Mouse (Mus musculus): ENCODE data around the gene Eya4. TPM values are rescaled to one million over a fixed set of nuclear protein-coding genes. Genes with fewer than 3 reads are reported as not detected.

The Eya4 gene
- polyA plus RNA-seq, 1 experiment from 2014 or later, result 17.9 TPM

DNA sequence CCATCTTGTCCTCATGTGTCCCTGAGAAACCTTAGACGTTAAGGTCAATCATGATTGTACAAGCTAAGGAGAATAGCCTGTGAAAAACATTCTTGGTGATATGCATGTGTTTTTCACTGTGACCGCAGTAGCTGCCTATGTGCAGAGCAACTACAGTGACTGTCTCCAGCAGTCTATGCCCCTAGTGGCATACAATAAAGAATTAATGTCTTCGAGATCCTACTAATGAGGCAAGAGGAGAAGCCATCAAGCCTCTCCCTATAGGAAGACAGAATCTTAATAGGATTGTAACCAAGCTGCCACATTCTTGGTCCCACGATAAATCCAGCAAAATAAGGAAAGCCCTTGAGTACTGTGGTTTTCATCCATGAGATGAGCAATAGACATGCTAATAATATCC lies 28.3 kb downstream of the Eya4 start:
- Histone ChIP-seq H3K36me3 (peaks cover 5% of the 10 kb centered on the region; the same call in 1 of the 2 replicates), H3K9me3 (no peaks in the 10 kb centered on the region), H3K27me3 (no peaks in the 10 kb centered on the region), H3K9ac (no peak overlapping the region), H3K27ac (no peak overlapping the region), H3K4me1 (no peaks in the 10 kb centered on the region), H3K4me3 (no peak overlapping the region), H3K4me2 (replicated peaks) (no peak overlapping the region)
- WGBS, result 89% methylated on average over 4 of the region's 4 CpGs
- no peak for ATAC-seq (ENCODE audit: insufficient number of reproducible peaks, insufficient read depth, low FRiP score, low TSS enrichment)

DNA sequence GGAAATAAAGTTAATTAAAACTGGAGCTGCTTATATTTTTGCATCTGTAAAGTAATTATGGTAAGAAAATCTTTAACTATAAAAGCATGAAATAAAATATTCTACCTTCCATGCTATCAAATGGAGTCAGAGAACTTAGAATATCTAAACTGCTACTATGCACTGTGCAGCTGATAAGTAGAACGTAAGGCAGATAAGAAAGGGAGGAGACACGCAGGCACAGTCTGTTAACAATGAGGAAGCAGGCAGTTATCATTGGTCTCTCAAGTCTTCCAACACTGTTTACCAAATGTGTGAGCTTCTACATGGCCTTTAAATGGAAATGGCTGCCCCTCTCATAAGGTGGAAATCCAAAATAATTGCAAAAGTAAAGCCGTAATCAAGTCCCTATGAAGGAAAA lies 55.0 kb downstream of the Eya4 start:
- no peaks in the 10 kb centered on the region for H3K27me3 ChIP-seq
- no peak for ATAC-seq (ENCODE audit: insufficient number of reproducible peaks, insufficient read depth, low FRiP score, low TSS enrichment)
- H3K4me1 ChIP-seq, result no peaks in the 10 kb centered on the region
- no peak overlapping the region for H3K4me3 ChIP-seq
- no peak overlapping the region for H3K27ac ChIP-seq
- H3K9me3 ChIP-seq, result no peaks in the 10 kb centered on the region
- H3K9ac ChIP-seq, result no peak overlapping the region
- 86% methylated on average over 3 of the region's 3 CpGs for WGBS
- H3K36me3 ChIP-seq, result no peaks in the 10 kb centered on the region
- H3K4me2 ChIP-seq (replicated peaks), result no peak overlapping the region

DNA sequence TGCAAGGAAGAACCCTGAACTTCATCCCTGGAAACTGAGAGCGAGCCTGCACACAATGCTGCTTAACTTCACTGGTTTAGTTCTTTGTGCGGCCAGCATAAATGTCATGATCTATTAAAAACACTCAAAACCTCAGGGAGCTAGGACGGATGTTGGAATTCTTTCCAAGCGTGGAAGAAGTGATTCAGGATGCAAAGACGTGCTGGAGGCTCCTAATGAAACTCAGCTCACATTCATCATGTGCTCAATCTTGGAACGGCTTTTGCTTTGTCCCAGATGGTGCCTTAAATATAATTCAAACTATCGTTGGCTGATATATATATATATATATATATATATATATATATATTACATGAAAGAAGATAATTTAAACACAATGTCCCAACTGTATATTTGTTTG lies 58.1 kb downstream of the Eya4 start:
- Histone ChIP-seq H3K36me3 (no peaks in the 10 kb centered on the region), H3K27ac (no peak overlapping the region), H3K4me1 (no peaks in the 10 kb centered on the region), H3K9me3 (no peaks in the 10 kb centered on the region), H3K4me2 (replicated peaks) (no peak overlapping the region), H3K27me3 (no peaks in the 10 kb centered on the region), H3K9ac (no peak overlapping the region), H3K4me3 (no peak overlapping the region)
- 69% methylated on average over 7 of the region's 7 CpGs for WGBS
- ATAC-seq (ENCODE audit: insufficient number of reproducible peaks, insufficient read depth, low FRiP score, low TSS enrichment), result no peak

DNA sequence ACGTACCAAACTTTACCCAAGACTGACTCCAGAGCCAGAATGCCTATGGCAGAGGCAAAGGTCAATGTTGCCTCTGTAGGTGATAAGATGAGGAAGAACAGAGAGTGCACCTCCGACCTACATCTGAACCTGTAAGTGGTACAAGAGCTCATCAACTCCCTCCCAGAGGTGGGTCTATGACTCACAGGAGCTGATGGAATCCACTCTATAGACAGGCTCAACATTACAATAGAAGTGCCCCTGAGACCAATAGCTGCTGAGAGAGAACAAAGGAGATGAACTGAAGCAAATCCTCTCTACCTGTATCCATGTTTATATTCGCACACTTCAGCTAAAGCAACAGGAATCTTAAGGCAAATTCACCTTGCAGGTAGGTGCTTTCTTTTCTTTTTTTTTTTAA lies 73.2 kb downstream of the Eya4 start:
- H3K27ac ChIP-seq, result no peak overlapping the region
- ATAC-seq (ENCODE audit: insufficient number of reproducible peaks, insufficient read depth, low FRiP score, low TSS enrichment), result no peak
- 89% methylated on average over 3 of the region's 3 CpGs for WGBS
- H3K27me3 ChIP-seq, result no peaks in the 10 kb centered on the region
- no peaks in the 10 kb centered on the region for H3K36me3 ChIP-seq
- no peak overlapping the region for H3K4me3 ChIP-seq
- H3K9ac ChIP-seq, result no peak overlapping the region
- no peak overlapping the region for H3K4me2 ChIP-seq (replicated peaks)
- no peaks in the 10 kb centered on the region; the same call in 1 of the 2 replicates for H3K4me1 ChIP-seq
- no peaks in the 10 kb centered on the region for H3K9me3 ChIP-seq

DNA sequence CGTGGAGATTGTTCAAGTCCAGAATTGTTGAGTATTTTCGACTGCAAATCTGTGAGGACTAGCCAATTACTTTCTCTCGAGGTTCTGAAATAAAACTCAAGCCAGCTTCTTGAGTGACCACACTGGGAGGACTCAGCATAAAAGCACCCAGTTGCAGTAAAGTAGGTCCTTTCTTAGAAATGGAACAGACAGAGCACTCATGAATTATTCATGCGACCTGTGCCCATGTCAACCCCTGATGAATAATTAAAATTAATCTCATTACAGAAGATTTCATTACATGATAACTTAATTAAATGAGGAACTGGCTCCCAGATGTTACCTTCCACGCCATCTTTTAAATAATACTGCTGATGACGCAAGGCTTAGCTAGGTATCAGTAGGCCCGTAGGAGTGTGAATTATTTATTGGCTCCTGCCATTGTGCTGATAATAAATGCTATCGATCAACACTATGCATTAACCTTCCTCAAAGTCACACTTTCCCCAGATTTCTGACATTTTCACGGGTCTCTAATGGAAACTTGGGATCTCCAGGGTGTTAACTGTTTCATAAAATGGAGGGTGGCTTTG lies 79.5 kb downstream of the Eya4 start:
- ATAC-seq (ENCODE audit: insufficient number of reproducible peaks, insufficient read depth, low FRiP score, low TSS enrichment), result no peak

DNA sequence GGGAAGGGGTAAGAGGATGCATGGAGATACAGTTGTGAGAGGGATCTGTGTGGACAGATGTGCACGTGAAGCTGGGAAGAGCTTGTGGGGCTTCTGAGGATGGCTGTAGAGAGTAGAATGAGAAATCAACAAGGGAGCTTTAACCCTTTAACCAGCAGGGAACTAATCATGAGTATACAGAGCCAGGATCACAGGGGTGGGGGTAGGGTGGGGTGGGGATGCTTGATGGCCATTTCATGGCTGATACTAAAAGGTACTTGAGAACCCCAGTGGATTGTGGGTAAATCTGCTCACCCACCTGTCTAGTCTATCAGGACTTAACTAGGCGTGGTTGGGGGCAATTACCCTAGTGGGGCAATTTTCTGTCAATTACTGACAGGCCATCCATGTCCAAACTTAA lies 80.1 kb downstream of the Eya4 start:
- no peaks in the 10 kb centered on the region for H3K27me3 ChIP-seq
- no peaks in the 10 kb centered on the region; the same call in 1 of the 2 replicates for H3K4me1 ChIP-seq
- H3K4me2 ChIP-seq (replicated peaks), result no peak overlapping the region
- no peak overlapping the region for H3K4me3 ChIP-seq
- no peaks in the 10 kb centered on the region for H3K9me3 ChIP-seq
- no peak overlapping the region for H3K9ac ChIP-seq
- no peak for ATAC-seq (ENCODE audit: insufficient number of reproducible peaks, insufficient read depth, low FRiP score, low TSS enrichment)
- no peak overlapping the region for H3K27ac ChIP-seq
- H3K36me3 ChIP-seq, result no peaks in the 10 kb centered on the region
- WGBS, result 76% methylated on average over 2 of the region's 2 CpGs

More for the DNA sequence above, 79.5 kb downstream of the Eya4 start:
- no peak overlapping the region for H3K9ac ChIP-seq
- 64% methylated on average over 9 of the region's 9 CpGs for WGBS
- H3K4me2 ChIP-seq (replicated peaks), result no peak overlapping the region
- no peak overlapping the region for H3K27ac ChIP-seq
- H3K27me3 ChIP-seq, result no peaks in the 10 kb centered on the region
- H3K36me3 ChIP-seq, result no peaks in the 10 kb centered on the region
- H3K9me3 ChIP-seq, result no peaks in the 10 kb centered on the region
- no peaks in the 10 kb centered on the region; the same call in 1 of the 2 replicates for H3K4me1 ChIP-seq
- H3K4me3 ChIP-seq, result no peak overlapping the region

DNA sequence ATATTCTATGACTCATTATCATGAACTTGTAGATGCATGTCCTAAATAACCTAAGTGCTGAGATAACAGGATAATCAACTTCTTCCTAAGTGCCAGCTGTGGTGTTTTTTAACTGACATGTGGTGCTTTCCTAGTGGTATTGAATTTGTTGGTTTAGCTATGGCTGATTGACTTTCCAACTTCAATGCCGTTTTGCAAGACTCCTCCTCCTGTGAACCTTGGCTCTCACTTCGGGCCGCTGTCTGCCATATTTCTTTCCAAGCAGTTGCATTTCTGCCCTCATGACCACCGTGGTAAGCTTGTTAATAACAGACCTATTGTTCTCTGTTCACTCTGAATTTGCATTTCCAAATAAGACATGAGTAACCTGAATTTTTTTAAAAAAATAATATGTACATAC lies 98.4 kb downstream of the Eya4 start:
- Histone ChIP-seq H3K27ac (no peak overlapping the region), H3K4me2 (replicated peaks) (no peak overlapping the region)

DNA sequence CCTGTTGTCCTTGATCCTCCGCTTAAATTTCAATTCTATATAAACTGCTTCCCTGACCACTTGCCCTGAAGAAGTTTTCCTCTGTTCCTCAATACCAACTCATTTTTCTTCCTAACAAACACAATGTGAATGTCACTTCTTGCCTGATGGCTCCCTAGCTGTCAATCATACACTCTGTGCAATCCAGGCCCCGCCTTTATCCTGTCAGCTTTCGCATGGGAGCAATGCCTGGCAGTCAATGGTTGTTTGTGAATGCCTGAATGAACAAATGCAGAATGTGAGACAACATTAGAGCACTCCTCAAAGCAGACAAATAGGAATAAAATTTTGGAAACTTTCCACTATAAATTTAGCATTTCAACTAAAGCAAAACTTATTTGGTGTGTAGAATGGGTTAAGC lies 104.1 kb downstream of the Eya4 start:
- Histone ChIP-seq H3K36me3 (no peaks in the 10 kb centered on the region), H3K4me1 (no peaks in the 10 kb centered on the region), H3K27ac (no peak overlapping the region), H3K4me2 (replicated peaks) (no peak overlapping the region), H3K4me3 (no peak overlapping the region), H3K27me3 (no peaks in the 10 kb centered on the region), H3K9me3 (no peaks in the 10 kb centered on the region), H3K9ac (no peak overlapping the region)
- no peak for ATAC-seq (ENCODE audit: insufficient number of reproducible peaks, insufficient read depth, low FRiP score, low TSS enrichment)
- 82% methylated on average over 3 of the region's 3 CpGs for WGBS

More for the DNA sequence above, 98.4 kb downstream of the Eya4 start:
- 64% methylated on average over 4 of the region's 4 CpGs for WGBS
- H3K4me1 ChIP-seq, result no peaks in the 10 kb centered on the region
- no peak overlapping the region for H3K9ac ChIP-seq
- no peak for ATAC-seq (ENCODE audit: insufficient number of reproducible peaks, insufficient read depth, low FRiP score, low TSS enrichment)
- H3K4me3 ChIP-seq, result no peak overlapping the region
- no peaks in the 10 kb centered on the region for H3K36me3 ChIP-seq
- no peaks in the 10 kb centered on the region for H3K9me3 ChIP-seq
- no peaks in the 10 kb centered on the region for H3K27me3 ChIP-seq

DNA sequence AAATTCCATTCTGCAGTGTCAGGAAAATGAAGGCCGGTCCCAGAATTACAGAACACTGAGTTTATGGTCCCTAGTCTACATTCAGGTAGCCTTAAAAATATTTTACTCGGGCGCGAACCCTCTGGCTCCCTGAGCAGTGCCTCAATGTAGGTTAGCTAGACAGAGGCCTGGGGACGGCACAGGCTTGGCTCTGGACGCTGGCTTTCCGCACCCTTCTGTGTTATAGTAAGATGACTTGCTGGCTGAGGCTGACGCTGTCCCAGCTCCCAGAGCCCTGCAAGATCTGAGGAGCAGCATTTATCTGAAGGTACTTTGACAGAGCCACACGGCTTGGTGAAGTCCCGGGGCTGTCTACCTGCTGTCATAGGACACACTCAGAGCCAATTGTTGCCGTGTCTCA lies 113.7 kb downstream of the Eya4 start:
- Histone ChIP-seq H3K27ac (no peak overlapping the region), H3K4me2 (replicated peaks) (no peak overlapping the region), H3K9ac (no peak overlapping the region), H3K4me1 (no peaks in the 10 kb centered on the region), H3K27me3 (no peaks in the 10 kb centered on the region), H3K9me3 (no peaks in the 10 kb centered on the region), H3K36me3 (no peaks in the 10 kb centered on the region), H3K4me3 (no peak overlapping the region)
- no peak for ATAC-seq (ENCODE audit: insufficient number of reproducible peaks, insufficient read depth, low FRiP score, low TSS enrichment)
- WGBS, result 74% methylated on average over 11 of the region's 11 CpGs

DNA sequence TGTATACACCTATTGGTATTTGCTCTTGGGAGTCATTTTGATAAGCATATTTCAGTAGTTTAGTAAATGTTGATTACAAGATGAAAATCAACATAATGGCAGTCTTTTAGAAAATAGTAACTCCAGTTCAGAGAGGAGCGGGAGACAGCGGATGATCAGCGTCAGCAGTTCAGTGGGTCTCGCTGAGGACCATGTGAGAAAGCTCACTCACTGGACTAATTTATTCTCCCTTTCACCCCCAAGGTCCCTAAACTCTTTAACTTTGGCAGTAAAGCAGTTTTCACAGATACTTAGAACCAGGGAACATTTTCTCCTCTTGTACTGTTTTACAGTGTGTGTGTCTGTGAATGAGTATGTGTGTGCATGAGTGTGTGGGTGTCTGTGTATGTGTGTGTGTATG lies 115.2 kb downstream of the Eya4 start:
- no peak overlapping the region for H3K9ac ChIP-seq
- no peaks in the 10 kb centered on the region for H3K27me3 ChIP-seq
- no peak overlapping the region for H3K4me3 ChIP-seq
- H3K27ac ChIP-seq, result no peak overlapping the region
- no peak for ATAC-seq (ENCODE audit: insufficient number of reproducible peaks, insufficient read depth, low FRiP score, low TSS enrichment)
- H3K4me2 ChIP-seq (replicated peaks), result no peak overlapping the region
- H3K9me3 ChIP-seq, result no peaks in the 10 kb centered on the region
- 88% methylated on average over 4 of the region's 4 CpGs for WGBS
- no peaks in the 10 kb centered on the region for H3K36me3 ChIP-seq
- no peaks in the 10 kb centered on the region for H3K4me1 ChIP-seq

DNA sequence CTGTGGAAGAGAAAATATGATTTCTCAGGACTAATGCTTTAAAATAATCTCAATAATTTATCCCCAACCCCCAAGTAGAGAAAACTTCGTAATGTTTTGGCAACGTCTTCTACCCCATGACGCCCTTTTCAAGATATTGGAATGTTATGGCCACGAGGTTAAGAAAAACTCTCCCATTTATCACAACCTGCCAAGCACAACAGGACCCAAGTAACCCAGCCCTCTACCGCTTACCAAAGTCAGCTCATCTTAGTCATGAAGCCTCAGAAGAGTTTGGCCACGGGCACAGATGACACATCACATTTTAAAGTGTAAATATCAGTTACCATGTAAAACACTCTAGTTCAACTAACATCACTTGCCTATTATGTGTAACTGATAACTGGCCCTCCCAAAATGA lies 117.2 kb downstream of the Eya4 start:
- Histone ChIP-seq H3K4me1 (no peaks in the 10 kb centered on the region), H3K4me2 (replicated peaks) (no peak overlapping the region), H3K9ac (no peak overlapping the region), H3K9me3 (no peaks in the 10 kb centered on the region), H3K27ac (no peak overlapping the region), H3K4me3 (no peak overlapping the region), H3K36me3 (no peaks in the 10 kb centered on the region), H3K27me3 (no peaks in the 10 kb centered on the region)
- WGBS, result 70% methylated on average over 6 of the region's 6 CpGs
- ATAC-seq (ENCODE audit: insufficient number of reproducible peaks, insufficient read depth, low FRiP score, low TSS enrichment), result no peak

DNA sequence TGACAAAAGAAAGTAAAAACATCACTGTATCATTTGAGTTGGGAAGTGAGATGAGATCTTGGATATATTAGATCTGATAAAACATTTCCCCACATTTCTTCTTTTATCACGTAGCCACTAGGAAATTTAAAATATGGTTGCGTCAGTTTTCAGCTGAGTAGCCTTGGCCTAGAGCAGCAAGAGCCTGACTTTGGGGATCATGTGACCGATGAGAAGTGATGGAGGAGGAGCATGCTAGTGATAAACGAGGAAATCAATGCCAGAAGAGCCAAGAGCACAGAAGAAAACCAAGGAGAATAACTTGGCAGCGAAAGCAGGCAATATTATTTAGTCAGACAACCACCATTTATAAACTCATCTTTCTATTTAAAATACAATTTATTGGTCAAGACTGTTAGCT lies 119.7 kb downstream of the Eya4 start:
- no peak for ATAC-seq (ENCODE audit: insufficient number of reproducible peaks, insufficient read depth, low FRiP score, low TSS enrichment)
- H3K9me3 ChIP-seq, result no peaks in the 10 kb centered on the region

DNA sequence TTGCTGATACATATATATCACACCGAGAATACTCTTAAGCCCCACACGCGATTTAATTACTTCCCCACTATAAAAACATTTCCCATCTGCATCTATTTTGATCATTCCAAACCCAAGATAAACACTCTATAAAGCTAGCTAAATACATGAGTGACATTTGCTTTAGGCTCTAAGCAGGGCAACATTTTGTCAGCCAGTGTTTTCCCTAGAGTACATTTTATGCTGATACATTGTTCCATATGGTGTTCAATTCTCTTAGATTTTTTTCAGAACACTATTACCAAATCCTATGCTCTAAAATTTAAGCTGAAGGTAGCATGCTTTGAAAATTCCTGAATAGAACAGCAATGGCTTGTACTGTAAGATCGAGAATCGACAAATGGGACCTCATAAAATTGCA lies 127.2 kb downstream of the Eya4 start:
- ATAC-seq (ENCODE audit: insufficient number of reproducible peaks, insufficient read depth, low FRiP score, low TSS enrichment), result no peak
- H3K9me3 ChIP-seq, result no peaks in the 10 kb centered on the region
- 79% methylated on average over 5 of the region's 5 CpGs for WGBS

More for the DNA sequence above, 119.7 kb downstream of the Eya4 start:
- WGBS, result 63% methylated on average over 5 of the region's 5 CpGs
- H3K36me3 ChIP-seq, result no peaks in the 10 kb centered on the region
- H3K27ac ChIP-seq, result no peak overlapping the region
- no peaks in the 10 kb centered on the region for H3K27me3 ChIP-seq
- no peak overlapping the region for H3K4me2 ChIP-seq (replicated peaks)
- no peak overlapping the region for H3K4me3 ChIP-seq
- no peaks in the 10 kb centered on the region for H3K4me1 ChIP-seq
- H3K9ac ChIP-seq, result no peak overlapping the region

More for the DNA sequence above, 127.2 kb downstream of the Eya4 start:
- Histone ChIP-seq H3K36me3 (no peaks in the 10 kb centered on the region), H3K27ac (no peak overlapping the region), H3K4me2 (replicated peaks) (no peak overlapping the region), H3K4me3 (no peak overlapping the region), H3K9ac (no peak overlapping the region), H3K4me1 (no peaks in the 10 kb centered on the region), H3K27me3 (no peaks in the 10 kb centered on the region)

All from embryonic facial prominence, embryonic 12.5 days (tissue).